Mouse (Mus musculus): ENCODE measurements around the gene Satb2.

The Satb2 gene

DNA sequence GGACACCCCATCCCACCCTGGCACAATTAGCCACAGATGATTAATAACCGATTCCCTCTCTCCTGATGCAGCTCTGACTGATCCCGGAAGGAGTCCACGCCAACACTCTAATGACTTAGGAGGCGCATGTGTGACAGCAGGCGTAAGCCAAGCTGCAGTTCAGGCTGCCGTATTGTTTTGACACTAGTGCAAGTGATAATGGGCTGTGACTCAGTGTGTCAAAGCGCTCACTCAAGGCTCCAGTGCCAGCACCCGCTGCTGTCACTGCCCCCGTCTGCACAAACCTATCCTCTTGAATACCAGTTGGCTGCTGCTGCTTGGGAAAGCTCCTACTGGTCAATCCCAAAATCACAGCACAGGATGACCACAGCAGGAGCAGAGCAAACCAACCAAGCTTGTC, 49.7 kb downstream of the Satb2 start:
- DNase-seq (ENCODE audit: low read depth) = no peak

- no peak for DNase-seq (ENCODE audit: low read depth)
Measured at GRCm38 (mm10) chr1:56920472-56920871, 58.0 kb downstream of the Satb2 start.

DNA sequence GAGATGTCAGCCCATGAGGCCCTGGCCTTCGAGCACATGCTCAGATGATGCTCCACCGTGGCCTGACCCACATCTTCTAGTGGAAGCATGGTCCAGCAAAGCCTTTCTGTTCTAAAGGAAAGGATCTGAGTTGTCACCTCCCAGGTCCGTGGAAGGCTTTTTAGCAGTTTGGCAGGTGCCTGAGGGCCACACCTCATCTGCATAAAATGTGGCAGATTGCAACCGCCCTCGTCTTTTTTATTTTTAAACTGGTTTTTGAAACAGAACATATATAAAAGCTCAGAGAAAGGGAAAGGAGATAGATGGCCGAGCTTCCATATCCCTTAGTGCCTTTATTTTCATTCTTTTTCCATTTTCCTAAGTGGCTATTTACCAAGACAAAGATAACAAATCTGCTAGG, 64.2 kb downstream of the Satb2 start:
- no peak for DNase-seq (ENCODE audit: low read depth)

DNA sequence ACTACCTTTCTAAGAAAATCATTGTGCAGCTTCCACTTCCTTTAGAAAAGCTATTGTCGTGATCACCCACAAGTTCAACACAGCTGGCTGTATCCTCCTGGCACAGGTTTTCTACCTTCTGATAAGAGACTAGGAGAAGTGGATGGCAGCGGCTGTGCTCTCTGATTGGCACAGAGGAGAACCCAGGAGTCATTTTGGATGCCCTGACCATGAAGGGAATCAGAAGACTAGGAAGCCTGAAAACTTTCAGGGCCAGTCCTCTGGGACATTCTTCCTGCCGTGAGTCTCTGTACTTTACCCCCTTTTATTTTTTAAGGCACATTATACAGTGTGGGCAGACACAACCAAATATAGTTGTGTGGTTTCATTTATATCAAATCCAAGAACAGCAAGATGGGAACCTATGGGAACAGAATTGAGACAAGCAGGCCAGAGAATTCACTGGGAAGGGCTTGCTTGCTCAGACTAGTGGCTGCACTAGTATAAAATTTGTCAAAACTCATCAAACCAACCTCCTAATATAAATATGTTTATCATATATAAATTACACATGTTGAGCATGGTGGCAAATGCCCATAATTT, 77.7 kb downstream of the Satb2 start:
- no peak for DNase-seq (ENCODE audit: low read depth)

- no peak for DNase-seq (ENCODE audit: low read depth)
Measured at GRCm38 (mm10) chr1:56900187-56900586, 78.3 kb downstream of the Satb2 start.

DNA sequence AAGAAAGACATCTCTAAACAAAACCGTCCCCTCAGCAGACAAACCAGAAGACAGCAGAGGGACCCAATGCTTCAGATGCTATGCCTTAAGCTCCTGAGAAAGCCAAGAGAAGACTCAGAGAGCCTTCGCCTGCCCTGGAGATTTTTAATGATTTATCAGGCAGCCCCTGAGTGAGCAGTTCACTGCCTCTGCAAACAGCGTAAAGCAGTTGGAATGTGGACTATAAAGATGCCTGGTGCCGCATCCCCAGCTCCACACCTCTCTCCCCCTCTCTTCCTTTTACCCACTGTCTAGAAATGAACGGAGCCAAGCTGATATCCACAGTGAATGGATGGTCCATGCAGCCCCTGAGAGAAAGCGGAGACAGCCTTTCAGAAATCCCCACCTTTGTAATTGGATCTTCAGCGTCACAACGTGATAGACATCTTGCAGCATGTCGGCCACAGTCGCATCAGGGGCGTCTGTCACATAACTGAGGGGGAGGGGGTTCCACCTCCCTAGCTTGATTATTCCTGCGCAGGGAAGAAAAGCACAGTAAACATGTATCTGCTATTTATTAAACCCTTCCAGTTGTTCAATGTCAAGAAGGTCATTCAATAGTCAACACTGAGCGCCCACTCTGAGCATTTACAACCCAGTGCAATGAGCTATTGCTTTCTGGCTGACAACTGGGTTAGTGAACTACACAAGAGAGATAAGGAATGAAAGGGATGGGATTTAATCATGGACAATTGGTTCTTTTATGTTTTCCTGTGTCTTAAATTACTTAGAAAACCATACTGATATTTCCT, 79.6 kb downstream of the Satb2 start:
- DNase-seq (ENCODE audit: low read depth) = no peak

- no peak for DNase-seq (ENCODE audit: low read depth)
Measured at GRCm38 (mm10) chr1:56897492-56898180, 80.8 kb downstream of the Satb2 start.

DNA sequence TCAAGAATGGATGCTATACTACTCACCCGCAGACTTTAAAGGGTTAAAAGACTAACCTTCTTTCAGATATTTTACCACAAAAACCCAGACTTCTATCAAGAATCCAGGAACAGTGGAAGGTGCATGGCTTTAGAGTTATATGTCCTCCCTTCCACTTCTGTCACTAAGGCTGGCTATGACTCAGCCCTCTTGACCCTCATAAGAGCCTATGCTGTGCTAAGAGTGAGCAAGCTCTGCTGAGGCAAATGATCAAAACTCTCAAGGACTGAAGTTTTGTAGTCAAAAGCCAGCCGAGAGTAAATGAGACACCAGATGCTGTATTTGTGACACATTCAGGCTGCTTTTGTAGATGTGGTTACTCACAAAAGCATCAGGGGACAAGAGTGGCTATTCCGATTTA, 81.8 kb downstream of the Satb2 start:
- DNase-seq (ENCODE audit: low read depth) = no peak

DNA sequence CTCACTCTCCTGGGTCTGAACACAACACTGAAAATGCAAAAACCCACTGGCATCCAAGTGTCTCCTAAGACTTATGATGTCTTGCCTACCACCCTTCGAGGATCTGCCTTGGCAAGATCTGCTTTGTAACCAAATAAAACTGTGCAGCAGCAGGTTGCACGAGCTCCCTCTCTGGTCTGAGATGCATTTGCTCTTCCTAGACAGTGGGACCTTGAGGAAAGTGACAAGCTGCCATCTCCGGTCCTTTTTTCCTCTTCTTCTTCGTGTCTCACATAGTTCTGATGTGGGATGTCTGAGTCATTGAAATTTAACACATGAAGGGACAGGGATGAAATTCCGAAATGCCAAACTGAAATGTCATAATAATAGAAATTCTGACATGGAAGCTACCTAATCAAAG, 85.7 kb downstream of the Satb2 start:
- no peak for DNase-seq (ENCODE audit: low read depth)

GRCm38 (mm10) chr1:56888939-56889338, 89.5 kb downstream of the Satb2 start:
- no peak for DNase-seq (ENCODE audit: low read depth)

DNA sequence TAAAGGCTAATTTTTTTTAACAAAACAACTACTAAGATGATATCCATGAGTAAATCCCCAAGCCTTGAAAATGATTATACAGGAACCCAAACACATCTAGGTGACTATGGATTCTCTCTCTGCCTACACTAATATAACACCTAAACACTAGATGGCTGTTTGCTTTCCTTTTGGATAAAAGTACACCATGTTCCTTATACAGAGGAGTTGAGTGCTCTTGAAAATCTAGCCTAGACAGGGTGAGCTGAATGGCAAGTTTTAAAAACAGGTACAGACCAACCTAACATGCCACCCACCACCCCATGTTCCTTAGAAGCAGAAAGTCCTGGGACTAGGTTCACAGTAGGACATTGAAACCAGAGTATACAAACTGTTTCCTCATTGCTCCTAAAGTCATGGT, 90.9 kb downstream of the Satb2 start:
- DNase-seq (ENCODE audit: low read depth) = no peak

DNA sequence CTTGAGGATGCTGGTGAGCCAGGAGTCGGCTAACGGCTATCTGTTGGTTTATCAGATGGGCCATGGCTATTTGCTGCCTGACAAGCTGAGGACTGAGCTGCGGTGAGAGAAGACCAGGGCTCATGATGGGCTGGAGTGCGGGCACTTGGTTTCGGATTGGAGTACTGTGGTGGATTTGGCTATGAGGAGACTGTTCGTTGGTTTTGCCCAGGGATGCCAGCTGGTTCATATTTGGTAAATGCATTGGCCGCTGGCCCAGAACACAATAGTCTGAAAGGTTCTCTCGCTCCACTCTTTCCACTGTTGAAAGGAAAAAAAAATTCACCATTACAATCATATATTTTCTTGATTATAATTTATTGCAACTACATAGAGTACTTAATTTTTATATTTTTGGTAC, 107.0 kb downstream of the Satb2 start:
- no peak for DNase-seq (ENCODE audit: low read depth)

GRCm38 (mm10) chr1:56865246-56865645, 113.2 kb downstream of the Satb2 start:
- no peak for DNase-seq (ENCODE audit: low read depth)

- DNase-seq (ENCODE audit: low read depth) = no peak
Measured at GRCm38 (mm10) chr1:56862799-56863198, 115.7 kb downstream of the Satb2 start.

GRCm38 (mm10) chr1:56857202-56857601, 121.2 kb downstream of the Satb2 start:
- no peak for DNase-seq (ENCODE audit: low read depth)

DNA sequence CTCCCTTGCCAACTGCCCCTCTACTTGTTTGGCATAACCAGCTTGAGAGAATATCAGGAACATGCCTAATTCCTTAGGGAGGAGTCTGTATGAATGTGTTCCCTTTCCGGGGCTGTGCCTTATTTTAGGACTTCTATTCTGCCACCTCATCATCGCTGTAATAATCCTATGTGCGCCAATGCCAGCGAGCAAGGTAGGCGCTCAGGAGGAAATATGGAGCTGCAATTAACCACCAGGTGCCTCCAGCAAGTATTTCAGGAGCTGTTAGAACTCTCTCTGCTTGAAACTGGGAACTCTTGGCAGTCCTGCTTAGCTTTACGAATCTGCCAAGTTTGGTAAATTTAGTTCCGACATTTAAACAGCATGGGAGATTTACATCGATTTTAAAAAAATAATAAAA, 128.0 kb downstream of the Satb2 start:
- DNase-seq (ENCODE audit: low read depth) = no peak

- no peak for DNase-seq (ENCODE audit: low read depth)
Measured at GRCm38 (mm10) chr1:56846358-56846757, 132.1 kb downstream of the Satb2 start.

DNA sequence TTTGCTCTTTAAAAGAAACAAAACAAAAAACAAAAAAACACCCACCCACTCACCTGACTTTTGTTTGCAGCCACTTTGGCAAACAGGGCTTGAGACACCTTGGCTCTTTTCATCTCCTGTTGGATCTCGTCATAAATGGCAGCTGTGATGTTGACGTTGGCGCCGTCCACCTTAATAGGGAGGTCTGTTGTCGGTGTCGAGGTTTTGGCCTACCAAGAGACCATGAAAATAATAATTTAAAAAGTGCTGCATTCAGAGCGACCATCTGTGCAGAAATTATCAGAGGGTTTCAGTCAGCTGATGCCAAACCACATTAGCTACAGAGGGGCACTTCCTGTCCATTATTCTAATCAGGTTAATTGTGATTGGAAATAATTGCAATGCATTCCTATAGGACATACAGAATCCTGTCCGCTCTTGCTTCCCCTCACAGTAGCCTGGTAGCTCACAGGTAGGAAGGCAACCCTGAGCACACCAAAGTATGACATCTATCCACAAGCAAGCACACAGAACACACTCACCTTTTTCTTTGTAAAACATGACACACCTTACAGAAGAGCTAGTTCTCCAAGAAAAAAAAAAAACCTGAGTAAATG, 132.8 kb downstream of the Satb2 start:
- DNase-seq (ENCODE audit: low read depth) = no peak

DNA sequence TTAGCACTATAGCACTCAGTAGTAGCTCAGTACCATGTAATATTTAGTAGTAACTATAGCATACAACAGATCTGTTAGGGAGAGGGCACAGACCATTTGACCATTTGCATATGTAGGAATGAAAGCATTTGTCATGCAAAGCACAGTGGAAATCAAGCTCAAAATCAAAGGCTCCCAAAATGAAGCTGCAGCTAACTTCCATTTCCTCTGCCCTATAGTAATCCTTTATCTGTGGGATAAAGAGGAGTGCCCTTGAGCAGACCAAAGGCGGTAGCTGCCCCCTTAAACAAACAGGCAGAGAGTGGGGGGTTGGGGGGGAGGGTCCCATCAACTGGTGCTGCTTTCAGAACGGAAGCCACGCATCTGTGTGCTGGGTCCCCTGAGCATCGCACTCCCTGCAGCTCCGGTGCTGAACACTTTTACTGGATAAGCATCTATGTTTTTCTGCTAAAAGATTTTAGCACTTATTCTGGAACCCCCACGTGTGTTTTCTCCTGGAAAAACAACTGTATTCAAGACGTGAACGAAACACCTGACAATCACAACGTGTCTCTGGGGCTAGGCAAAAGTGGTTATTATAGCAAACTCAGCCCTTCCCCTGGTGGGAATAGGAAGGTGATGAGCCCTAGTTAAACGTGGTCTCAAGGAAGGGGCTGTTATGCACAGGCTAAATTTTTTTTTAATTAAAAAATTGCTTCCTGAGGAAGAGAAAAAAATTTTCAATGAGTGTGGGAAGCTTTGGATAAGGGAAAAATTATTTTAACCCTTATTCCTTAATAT, 133.7 kb downstream of the Satb2 start:
- DNase-seq (ENCODE audit: low read depth) = no peak

- peak; percentile 48 for DNase-seq (ENCODE audit: low read depth)
Measured at GRCm38 (mm10) chr1:56838901-56839300, 139.5 kb downstream of the Satb2 start.

- DNase-seq (ENCODE audit: low read depth) = peak; percentile 4
Measured at GRCm38 (mm10) chr1:56833984-56834900, 144.2 kb downstream of the Satb2 start.

Data from 416B (cell line).